In genomic region chr5:143892255-143892886, GRCm38 (mm10) we compare ENCODE assay signal across 19 mouse cellular contexts. TPM values are rescaled to one million over a fixed set of nuclear protein-coding genes. Genes with fewer than 3 reads are reported as not detected.
DNase-seq lines count a peak whose midpoint lies in the region; ATAC-seq and TF ChIP-seq lines count a peak whose summit lies in the region.
"Had no signal": no experiment of that assay in that cellular context is flagged by ENCODE, and none has a peak within 500 bp of the region (broad histone marks: within the 10 kb centered on the region; RNA-seq: fewer than 3 reads in every experiment).

No protein-coding gene starts in this region.

- TF ChIP-seq POLR2A in cerebellum, adult 2 months (IDR thresholded peaks at IDR 0.05; ENCODE audit: borderline replicate concordance, insufficient read depth, low read length): no peak

- peak; percentile 41; the same call in 1 of the 2 replicates for TF ChIP-seq CTCF in forebrain, postnatal 0 days (IDR thresholded peaks at IDR 0.05; ENCODE audit: low read depth)
- peak; percentile 71 for TF ChIP-seq CTCF in layer of hippocampus, adult 2 months (conservative IDR thresholded peaks at IDR 0.05)
- TF ChIP-seq CTCF in liver, embryonic 14.5 days (IDR thresholded peaks at IDR 0.05; ENCODE audit: low read depth): peak; percentile 26; the same call in 1 of the 2 replicates
- TF ChIP-seq CTCF in cerebellum, adult 2 months (IDR thresholded peaks at IDR 0.05; ENCODE audit: borderline replicate concordance, insufficient read depth, low read depth, low read length): no peak

- H3K9me3 ChIP-seq in forebrain, postnatal 0 days (ENCODE audit: low read length): no peaks in the 10 kb centered on the region
- no peaks in the 10 kb centered on the region for H3K9me3 ChIP-seq in forebrain, embryonic 11.5 days (ENCODE audit: control insufficient read depth, low read length)
- H3K9me3 ChIP-seq in liver, embryonic 14.5 days (ENCODE audit: control insufficient read depth, low read length): no peaks in the 10 kb centered on the region
- H3K9me3 ChIP-seq: liver, embryonic 15.5 days; neural tube, embryonic 13.5 days; stomach, embryonic 15.5 days had no signal

- H3K27me3 ChIP-seq in forebrain, postnatal 0 days (ENCODE audit: insufficient read depth, low read length): no peaks in the 10 kb centered on the region
- no peaks in the 10 kb centered on the region for H3K27me3 ChIP-seq in forebrain, embryonic 11.5 days (ENCODE audit: control insufficient read depth, insufficient read depth, low read length)
- H3K27me3 ChIP-seq in liver, embryonic 14.5 days (ENCODE audit: control insufficient read depth, insufficient read depth, low read length): no peaks in the 10 kb centered on the region
- no peaks in the 10 kb centered on the region for H3K27me3 ChIP-seq in cerebellum, adult 2 months (ENCODE audit: control insufficient read depth, insufficient read depth, low read length)
- H3K27me3 ChIP-seq: liver, embryonic 15.5 days; neural tube, embryonic 13.5 days; stomach, embryonic 15.5 days had no signal

- no peak overlapping the region for H3K4me3 ChIP-seq in forebrain, postnatal 0 days (ENCODE audit: low read depth, low read length)
- no peak overlapping the region for H3K4me3 ChIP-seq in forebrain, embryonic 11.5 days (ENCODE audit: low read depth, low read length)
- H3K4me3 ChIP-seq in layer of hippocampus, adult 2 months: no peak overlapping the region
- H3K4me3 ChIP-seq in liver, embryonic 14.5 days (ENCODE audit: insufficient read depth in 1 of 2, low read depth in 2 of 2, low read length in 2 of 2): no peak overlapping the region
- H3K4me3 ChIP-seq in cerebellum, adult 2 months (replicated peaks; ENCODE audit: insufficient read depth, low read depth, low read length): no peak overlapping the region
- H3K4me3 ChIP-seq: erythroblast, embryonic 14.5 days; liver, embryonic 15.5 days; neural tube, embryonic 13.5 days; stomach, embryonic 15.5 days had no signal

- no peak overlapping the region for H3K9ac ChIP-seq in forebrain, postnatal 0 days
- no peak overlapping the region for H3K9ac ChIP-seq in forebrain, embryonic 11.5 days (ENCODE audit: low read length)
- no peak overlapping the region for H3K9ac ChIP-seq in liver, embryonic 14.5 days (replicated peaks)
- H3K9ac ChIP-seq: liver, embryonic 15.5 days; neural tube, embryonic 13.5 days; stomach, embryonic 15.5 days had no signal

- ATAC-seq in forebrain, postnatal 0 days: peak; percentile 51
- no peak for ATAC-seq in forebrain, embryonic 11.5 days (replicated peaks; ENCODE audit: low FRiP score)
- ATAC-seq in liver, embryonic 14.5 days (ENCODE audit: insufficient read depth): peak; percentile 33; the same call in 1 of the 2 replicates

- no peak for TF ChIP-seq EP300 in liver, embryonic 14.5 days (IDR thresholded peaks at IDR 0.05; ENCODE audit: low read depth)

- no peaks in the 10 kb centered on the region for H3K4me1 ChIP-seq in forebrain, postnatal 0 days (ENCODE audit: insufficient read depth)
- H3K4me1 ChIP-seq in forebrain, embryonic 11.5 days (replicated peaks; ENCODE audit: control insufficient read depth, insufficient read depth, low read length): no peaks in the 10 kb centered on the region
- peaks cover 0 to 17% of the 10 kb centered on the region in 2 experiments; a peak in 3 of 4 replicates for H3K4me1 ChIP-seq in liver, embryonic 14.5 days (replicated peaks; ENCODE audit: control insufficient read depth in 2 of 2, insufficient read depth in 2 of 2, low read length in 1 of 2)
- H3K4me1 ChIP-seq in cerebellum, adult 2 months (ENCODE audit: control insufficient read depth, insufficient read depth, low read length): no peaks in the 10 kb centered on the region
- H3K4me1 ChIP-seq: neural tube, embryonic 13.5 days; stomach, embryonic 15.5 days had no signal

- WGBS in forebrain, postnatal 0 days: 71% methylated on average over 9 of the region's 9 CpGs
- whole genome bisulfite sequencing in forebrain, embryonic 11.5 days: 81% methylated on average over 9 of the region's 9 CpGs
- 53% methylated on average over 9 of the region's 9 CpGs for WGBS in liver, embryonic 14.5 days (ENCODE audit: insufficient replicate concordance)
- 70% methylated on average over 9 of the region's 9 CpGs for WGBS in cerebellum, adult 2 months

- no peak overlapping the region for H3K4me2 ChIP-seq in forebrain, postnatal 0 days (ENCODE audit: low read depth)
- no peak overlapping the region for H3K4me2 ChIP-seq in forebrain, embryonic 11.5 days (ENCODE audit: low read depth, low read length, severe bottlenecking)
- H3K4me2 ChIP-seq in liver, embryonic 14.5 days (ENCODE audit: low read depth): no peak overlapping the region
- H3K4me2 ChIP-seq: liver, embryonic 15.5 days; neural tube, embryonic 13.5 days; stomach, embryonic 15.5 days had no signal

- DNase-seq in forebrain, postnatal 0 days: no peak
- DNase-seq in forebrain, embryonic 11.5 days (ENCODE audit: low spot score): no peak
- peak in 1 of 2 experiments; percentile 34 for DNase-seq in layer of hippocampus, adult 2 months (ENCODE audit: low spot score in 2 of 2)
- DNase-seq in layer of hippocampus, adult 9-10 months (ENCODE audit: low spot score): no peak
- DNase-seq in R1 (ENCODE audit: low read depth, low spot score): peak; percentile 38
- no peak for DNase-seq in liver, embryonic 14.5 days (ENCODE audit: low read depth in 3 of 3, low spot score in 3 of 3)
- DNase-seq in urinary bladder, postnatal 25 days (ENCODE audit: low spot score): no peak
- DNase-seq in cerebellum, adult 2 months: no peak
- DNase-seq: cerebellum, adult 11-12 months; heart, adult 11 months; kidney, postnatal 25 days; thymus, postnatal 4 days had no signal

- no peak overlapping the region for H3K27ac ChIP-seq in forebrain, postnatal 0 days (ENCODE audit: low read depth, low read length)
- no peak overlapping the region for H3K27ac ChIP-seq in forebrain, embryonic 11.5 days (ENCODE audit: low read depth, low read length)
- H3K27ac ChIP-seq in layer of hippocampus, adult 2 months: peak overlapping the region; percentile 28; the same call in 1 of the 2 replicates
- H3K27ac ChIP-seq in liver, embryonic 14.5 days: no peak overlapping the region
- H3K27ac ChIP-seq in cerebellum, adult 2 months (ENCODE audit: insufficient read depth, low read length): no peak overlapping the region
- H3K27ac ChIP-seq: liver, embryonic 15.5 days; neural tube, embryonic 13.5 days; stomach, embryonic 15.5 days had no signal

- peaks cover 72% of the 10 kb centered on the region for H3K36me3 ChIP-seq in forebrain, postnatal 0 days (ENCODE audit: insufficient read depth)
- H3K36me3 ChIP-seq in forebrain, embryonic 11.5 days (ENCODE audit: control insufficient read depth, insufficient read depth, low read length): no peaks in the 10 kb centered on the region; the same call in 1 of the 2 replicates
- H3K36me3 ChIP-seq in liver, embryonic 14.5 days (replicated peaks; ENCODE audit: control insufficient read depth, insufficient read depth, low read depth): peaks cover 96% of the 10 kb centered on the region

RNA-seq across cellular contexts. Expression of gene Ankrd61, which starts 5.1 kb away (rescaled TPM):
- total RNA-seq in forebrain, postnatal 0 days (2014; rRNA removed): not detected in 2 replicates
- 0.13 TPM in 1 of 2 replicates, not detected in the other for polyA plus RNA-seq in forebrain, postnatal 0 days (2015; fragmentation: Nextera tagmentation; extraction: Ambion mirVana)
- 0.55 TPM in 2 replicates for polyA plus RNA-seq in forebrain, embryonic 11.5 days (2014; fragmentation: Nextera tagmentation; extraction: Ambion mirVana)
- under 1 TPM in 1 of 2 experiments, not detected in 1; 0.41 TPM for total RNA-seq in layer of hippocampus, adult 2 months (2021)
- polyA plus RNA-seq in liver, embryonic 14.5 days (2012; rRNA removed): 0.03 and 0.04 TPM in 2 replicates
- 0.13 and 0.27 TPM in 2 replicates for polyA plus RNA-seq in liver, embryonic 14.5 days (2014; fragmentation: Nextera tagmentation; extraction: Ambion mirVana)
- 0.29 and 0.44 TPM in 2 replicates for polyA plus RNA-seq in cerebellum, adult 2 months (2012; rRNA removed)
- total RNA-seq: left cerebral cortex, postnatal 14 days had no signal
- polyA plus RNA-seq: erythroblast, embryonic 14.5 days; small intestine, adult 2 months had no signal

RNA-seq across cellular contexts. Expression of gene Aimp2, which starts 17.3 kb away (rescaled TPM):
- 41.8 and 53.1 TPM in 2 replicates for total RNA-seq in forebrain, postnatal 0 days (2014; rRNA removed)
- 86.9 and 88.9 TPM in 2 replicates for polyA plus RNA-seq in forebrain, postnatal 0 days (2015; fragmentation: Nextera tagmentation; extraction: Ambion mirVana)
- polyA plus RNA-seq in forebrain, embryonic 11.5 days (2014; fragmentation: Nextera tagmentation; extraction: Ambion mirVana): 109 and 110 TPM in 2 replicates
- total RNA-seq in layer of hippocampus, adult 2 months (2021): 10 to 100 TPM; 28.8 to 30.0 TPM
- 44.6 and 59.1 TPM in 2 replicates for polyA plus RNA-seq in liver, embryonic 14.5 days (2012; rRNA removed)
- polyA plus RNA-seq in liver, embryonic 14.5 days (2014; fragmentation: Nextera tagmentation; extraction: Ambion mirVana): 45.0 and 45.6 TPM in 2 replicates
- polyA plus RNA-seq in cerebellum, adult 2 months (2012; rRNA removed): 50.2 and 55.4 TPM in 2 replicates

RNA-seq across cellular contexts. Expression of gene Pms2, which starts 17.4 kb away (rescaled TPM):
- 19.6 and 28.4 TPM in 2 replicates for total RNA-seq in forebrain, postnatal 0 days (2014; rRNA removed)
- 14.5 and 19.5 TPM in 2 replicates for polyA plus RNA-seq in forebrain, postnatal 0 days (2015; fragmentation: Nextera tagmentation; extraction: Ambion mirVana)
- 41.5 and 42.2 TPM in 2 replicates for polyA plus RNA-seq in forebrain, embryonic 11.5 days (2014; fragmentation: Nextera tagmentation; extraction: Ambion mirVana)
- total RNA-seq in layer of hippocampus, adult 2 months (2021): 10 to 100 TPM; 21.1 to 22.2 TPM
- 4.1 and 6.7 TPM in 2 replicates for polyA plus RNA-seq in liver, embryonic 14.5 days (2012; rRNA removed)
- 13.6 and 15.7 TPM in 2 replicates for polyA plus RNA-seq in liver, embryonic 14.5 days (2014; fragmentation: Nextera tagmentation; extraction: Ambion mirVana)
- 17.2 and 18.5 TPM in 2 replicates for polyA plus RNA-seq in cerebellum, adult 2 months (2012; rRNA removed)

RNA-seq across cellular contexts. Expression of gene Gm42421, which starts 35.6 kb away (rescaled TPM):
- 1.2 and 3.0 TPM in 2 replicates for total RNA-seq in forebrain, postnatal 0 days (2014; rRNA removed)
- 0.50 and 1.2 TPM in 2 replicates for polyA plus RNA-seq in forebrain, postnatal 0 days (2015; fragmentation: Nextera tagmentation; extraction: Ambion mirVana)
- 0.83 and 1.4 TPM in 2 replicates for polyA plus RNA-seq in forebrain, embryonic 11.5 days (2014; fragmentation: Nextera tagmentation; extraction: Ambion mirVana)
- total RNA-seq in layer of hippocampus, adult 2 months (2021): 1 to 10 TPM in 1 of 2 experiments, under 1 TPM in 1; 0.54 to 2.2 TPM
- 0.51 and 0.59 TPM in 2 replicates for polyA plus RNA-seq in liver, embryonic 14.5 days (2012; rRNA removed)
- polyA plus RNA-seq in liver, embryonic 14.5 days (2014; fragmentation: Nextera tagmentation; extraction: Ambion mirVana): 0.20 and 0.24 TPM in 2 replicates
- 3.3 and 3.4 TPM in 2 replicates for polyA plus RNA-seq in cerebellum, adult 2 months (2012; rRNA removed)
- total RNA-seq: hematopoietic stem cell, adult 5-6 weeks had no signal
- polyA plus RNA-seq: erythroblast, embryonic 14.5 days; small intestine, adult 2 months had no signal

RNA-seq across cellular contexts. Expression of gene Rsph10b, which starts 40.5 kb away (rescaled TPM):
- total RNA-seq in forebrain, postnatal 0 days (2014; rRNA removed): 3.4 and 3.8 TPM in 2 replicates
- polyA plus RNA-seq in forebrain, postnatal 0 days (2015; fragmentation: Nextera tagmentation; extraction: Ambion mirVana): 2.3 and 4.3 TPM in 2 replicates
- polyA plus RNA-seq in forebrain, embryonic 11.5 days (2014; fragmentation: Nextera tagmentation; extraction: Ambion mirVana): 0.73 and 0.79 TPM in 2 replicates
- total RNA-seq in layer of hippocampus, adult 2 months (2021): 1 to 10 TPM; 3.6 to 5.2 TPM
- polyA plus RNA-seq in liver, embryonic 14.5 days (2012; rRNA removed): 0.19 and 0.44 TPM in 2 replicates
- polyA plus RNA-seq in liver, embryonic 14.5 days (2014; fragmentation: Nextera tagmentation; extraction: Ambion mirVana): 0.21 and 0.66 TPM in 2 replicates
- 11.7 and 12.9 TPM in 2 replicates for polyA plus RNA-seq in cerebellum, adult 2 months (2012; rRNA removed)
- total RNA-seq: hematopoietic stem cell, adult 5-6 weeks had no signal
